Mouse (Mus musculus): ENCODE results near the gene Tsc22d1.

DNA sequence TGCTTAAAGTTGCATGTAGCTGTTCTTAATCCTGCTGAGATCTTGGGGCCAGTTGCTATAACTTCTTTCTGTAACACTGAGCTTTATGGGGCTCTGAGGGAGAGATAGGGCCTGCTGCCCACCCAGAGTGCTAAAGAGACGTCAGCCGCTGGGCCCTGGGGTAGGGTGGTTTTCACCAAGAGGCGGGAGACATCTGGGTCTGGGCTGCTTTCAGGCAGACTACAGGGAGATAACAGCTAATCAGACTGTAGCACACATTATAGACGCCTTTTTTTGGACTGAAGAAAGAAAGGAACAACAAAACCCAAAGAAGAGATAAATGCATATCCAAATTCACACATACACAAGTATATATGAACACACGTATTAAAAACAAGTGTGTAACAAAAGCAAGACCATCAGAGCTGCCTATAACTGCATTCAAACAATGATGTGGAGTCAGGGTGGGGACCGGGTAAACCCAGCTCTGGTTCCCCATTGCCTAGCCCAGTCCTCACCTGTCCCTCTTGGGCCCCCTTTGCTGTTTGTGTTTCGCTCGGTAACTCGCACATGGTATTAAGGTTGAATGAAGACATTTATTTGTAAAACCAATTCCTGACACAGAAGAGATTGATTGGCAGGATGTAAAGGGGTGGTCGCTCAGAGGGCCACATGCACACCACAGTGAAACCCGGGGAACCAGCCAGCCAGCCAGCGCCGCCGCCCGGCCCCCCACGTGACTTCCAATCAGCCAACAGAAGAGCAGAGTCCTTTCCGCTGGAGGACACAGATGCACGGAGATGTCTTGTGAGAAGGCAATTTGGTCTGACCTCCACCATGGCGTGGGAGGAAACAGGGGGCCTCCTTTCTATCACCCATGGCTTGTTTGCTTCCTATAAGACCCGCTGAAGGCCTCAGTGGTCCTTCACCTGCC, 117.8 kb downstream of the Tsc22d1 start:
- no peak for TF ChIP-seq CTCF (IDR thresholded peaks at IDR 0.05; ENCODE audit: extremely low read depth, insufficient read depth, low read length)
- no peak for TF ChIP-seq POLR2A (IDR thresholded peaks at IDR 0.05; ENCODE audit: extremely low read depth, insufficient read depth, low read length)

Data from cortical plate, adult 2 months (tissue).